In genomic region chr1:151429316-151429715, GRCm38 (mm10) we compare ENCODE assay signal across 7 mouse cellular contexts. TPM values are rescaled to one million over a fixed set of nuclear protein-coding genes. Genes with fewer than 3 reads are reported as not detected.
A peak's percentile ranks its signal among the peaks of the same experiment; 100 is the strongest.
DNase-seq lines count a peak whose midpoint lies in the region; ATAC-seq and TF ChIP-seq lines count a peak whose summit lies in the region.

No protein-coding gene starts in this region.

- no peak overlapping the region for H3K27ac ChIP-seq in neural tube, embryonic 11.5 days (ENCODE audit: low read depth, low read length)
- H3K27ac ChIP-seq in limb, embryonic 14.5 days (replicated peaks; ENCODE audit: low read depth, low read length) = peak overlapping the region; percentile 95
- H3K27ac ChIP-seq in stomach, postnatal 0 days (replicated peaks) = peak overlapping the region; percentile 98

- ATAC-seq in neural tube, embryonic 11.5 days (ENCODE audit: insufficient read depth, low FRiP score, low TSS enrichment) = no peak
- ATAC-seq in limb, embryonic 14.5 days (ENCODE audit: low FRiP score, low read depth) = no peak
- ATAC-seq in stomach, postnatal 0 days (ENCODE audit: low FRiP score, low TSS enrichment) = no peak

- no peaks in the 10 kb centered on the region for H3K27me3 ChIP-seq in neural tube, embryonic 11.5 days (ENCODE audit: control insufficient read depth, insufficient read depth, low read length)
- H3K27me3 ChIP-seq in erythroblast, embryonic 14.5 days (ENCODE audit: control insufficient read depth) = no peaks in the 10 kb centered on the region
- H3K27me3 ChIP-seq in limb, embryonic 14.5 days (ENCODE audit: control insufficient read depth, insufficient read depth, low read length) = no peaks in the 10 kb centered on the region
- H3K27me3 ChIP-seq in stomach, postnatal 0 days (ENCODE audit: control insufficient read depth, insufficient read depth, low read length) = no peaks in the 10 kb centered on the region

- peak overlapping the region; percentile 86 for H3K4me3 ChIP-seq in neural tube, embryonic 11.5 days (ENCODE audit: low read depth, low read length)
- peak overlapping the region; percentile 80 for H3K4me3 ChIP-seq in erythroblast, embryonic 14.5 days (replicated peaks)
- H3K4me3 ChIP-seq in limb, embryonic 14.5 days (replicated peaks; ENCODE audit: low read length) = peak overlapping the region; percentile 97
- peak overlapping the region; percentile 91 for H3K4me3 ChIP-seq in stomach, postnatal 0 days (ENCODE audit: low read depth, low read length)

- TF ChIP-seq CTCF in stomach, postnatal 0 days (IDR thresholded peaks at IDR 0.05; ENCODE audit: low read depth) = no peak

- no peak for TF ChIP-seq POLR2A in limb, embryonic 14.5 days (IDR thresholded peaks at IDR 0.05; ENCODE audit: borderline replicate concordance, extremely low read depth, insufficient read depth, insufficient read length)

- H3K9me3 ChIP-seq in neural tube, embryonic 11.5 days (ENCODE audit: control insufficient read depth, low read length) = no peaks in the 10 kb centered on the region
- no peaks in the 10 kb centered on the region for H3K9me3 ChIP-seq in erythroblast, embryonic 14.5 days (ENCODE audit: control insufficient read depth, low read length)
- H3K9me3 ChIP-seq in limb, embryonic 14.5 days (ENCODE audit: control insufficient read depth, low read length) = no peaks in the 10 kb centered on the region
- no peaks in the 10 kb centered on the region for H3K9me3 ChIP-seq in stomach, postnatal 0 days (ENCODE audit: control insufficient read depth, low read length)

- H3K4me1 ChIP-seq in neural tube, embryonic 11.5 days (ENCODE audit: control insufficient read depth, insufficient read depth, low read length) = peaks cover 12% of the 10 kb centered on the region
- peaks cover 20% of the 10 kb centered on the region for H3K4me1 ChIP-seq in erythroblast, embryonic 14.5 days (ENCODE audit: control insufficient read depth)
- peaks cover 12% of the 10 kb centered on the region for H3K4me1 ChIP-seq in limb, embryonic 14.5 days (ENCODE audit: control insufficient read depth, insufficient read depth, low read length)
- H3K4me1 ChIP-seq in stomach, postnatal 0 days (replicated peaks; ENCODE audit: control insufficient read depth, insufficient read depth) = no peaks in the 10 kb centered on the region

- peak overlapping the region; percentile 57 for H3K4me2 ChIP-seq in neural tube, embryonic 11.5 days (ENCODE audit: low read depth)
- H3K4me2 ChIP-seq in limb, embryonic 14.5 days (replicated peaks; ENCODE audit: low read depth, low read length, severe bottlenecking) = peak overlapping the region; percentile 54
- H3K4me2 ChIP-seq in stomach, postnatal 0 days (replicated peaks; ENCODE audit: low read depth) = peak overlapping the region; percentile 72

- no peak for DNase-seq in neural tube, embryonic 11.5 days (ENCODE audit: low spot score)
- DNase-seq in neural tube, embryonic 10.5 days (ENCODE audit: extremely low spot score, low spot score) = no peak
- peak; percentile 12 for DNase-seq in limb, embryonic 14.5 days (ENCODE audit: low spot score)
- no peak for DNase-seq in stomach, postnatal 0 days (ENCODE audit: low spot score)
- DNase-seq in embryo, embryonic 9.5 days (ENCODE audit: extremely low spot score) = no peak
- DNase-seq in urinary bladder, postnatal 25 days (ENCODE audit: low spot score) = no peak

- H3K36me3 ChIP-seq in neural tube, embryonic 11.5 days (ENCODE audit: control insufficient read depth, insufficient read depth, low read length) = no peaks in the 10 kb centered on the region; the same call in 1 of the 2 replicates
- H3K36me3 ChIP-seq in erythroblast, embryonic 14.5 days (ENCODE audit: control insufficient read depth) = peaks cover 10% of the 10 kb centered on the region
- H3K36me3 ChIP-seq in limb, embryonic 14.5 days (ENCODE audit: control insufficient read depth, insufficient read depth, low read length) = peaks cover 6% of the 10 kb centered on the region
- H3K36me3 ChIP-seq in stomach, postnatal 0 days (ENCODE audit: control insufficient read depth, insufficient read depth, low read length) = peaks cover 2% of the 10 kb centered on the region

- TF ChIP-seq EP300 in stomach, postnatal 0 days (optimal IDR thresholded peaks at IDR 0.05) = no peak

- 54% methylated on average over 9 of the region's 9 CpGs for WGBS in neural tube, embryonic 11.5 days
- whole genome bisulfite sequencing in limb, embryonic 14.5 days = 38% methylated on average over 9 of the region's 9 CpGs
- WGBS in stomach, postnatal 0 days = 19% methylated on average over 9 of the region's 9 CpGs

- H3K9ac ChIP-seq in neural tube, embryonic 11.5 days (ENCODE audit: low read length) = peak overlapping the region; percentile 96
- peak overlapping the region; percentile 93 for H3K9ac ChIP-seq in limb, embryonic 14.5 days (ENCODE audit: low read depth, low read length, severe bottlenecking)
- peak overlapping the region; percentile 95 for H3K9ac ChIP-seq in stomach, postnatal 0 days (ENCODE audit: low read length)

RNA-seq across cellular contexts. Expression of gene Trmt1l, which starts 1.0 kb away (rescaled TPM):
- 52.6 and 53.1 TPM in 2 replicates for polyA plus RNA-seq in neural tube, embryonic 11.5 days (2014; fragmentation: Nextera tagmentation; extraction: Ambion mirVana)
- polyA plus RNA-seq in erythroblast, embryonic 14.5 days (2012) = 0.38 and 0.61 TPM in 2 replicates
- 29.3 and 33.8 TPM in 2 replicates for polyA plus RNA-seq in limb, embryonic 14.5 days (2012; rRNA removed)
- 34.2 and 42.5 TPM in 2 replicates for polyA plus RNA-seq in limb, embryonic 14.5 days (2014; fragmentation: Nextera tagmentation; extraction: Ambion mirVana)
- polyA plus RNA-seq in stomach, postnatal 0 days (2015; fragmentation: Nextera tagmentation; extraction: Ambion mirVana) = 15.2 and 15.9 TPM in 2 replicates

RNA-seq across cellular contexts. Expression of gene Swt1, which starts 1.1 kb away (rescaled TPM):
- 20.0 TPM in 2 replicates for polyA plus RNA-seq in neural tube, embryonic 11.5 days (2014; fragmentation: Nextera tagmentation; extraction: Ambion mirVana)
- 0.22 and 0.31 TPM in 2 replicates for polyA plus RNA-seq in erythroblast, embryonic 14.5 days (2012)
- polyA plus RNA-seq in limb, embryonic 14.5 days (2012; rRNA removed) = 13.9 and 27.8 TPM in 2 replicates
- 19.2 and 21.1 TPM in 2 replicates for polyA plus RNA-seq in limb, embryonic 14.5 days (2014; fragmentation: Nextera tagmentation; extraction: Ambion mirVana)
- 25.1 and 25.6 TPM in 2 replicates for polyA plus RNA-seq in stomach, postnatal 0 days (2015; fragmentation: Nextera tagmentation; extraction: Ambion mirVana)

Comparison
In these comparisons a context has a peak if more than half of its experiments do, and no peak if none do; other contexts are left out.
1. RNA of gene Trmt1l, which starts 1.0 kb away (polyA plus RNA-seq): 52.6 to 53.1 TPM in neural tube, embryonic 11.5 days, 29.3 to 42.5 TPM in limb, embryonic 14.5 days and 15.2 to 15.9 TPM in stomach, postnatal 0 days; 0.38 to 0.61 TPM in erythroblast, embryonic 14.5 days; every median in the first group is over 10 times any median in the second.
2. RNA of gene Swt1, which starts 1.1 kb away (polyA plus RNA-seq): 13.9 to 27.8 TPM in limb, embryonic 14.5 days, 25.1 to 25.6 TPM in stomach, postnatal 0 days and 20.0 TPM in neural tube, embryonic 11.5 days; 0.22 to 0.31 TPM in erythroblast, embryonic 14.5 days; every median in the first group is over 10 times any median in the second.
3. Peak in every context shown above with its lines, with median percentiles within 50 percentile points of each other: H3K4me2 ChIP-seq, H3K4me3 ChIP-seq and H3K9ac ChIP-seq.